Mouse (Mus musculus): ENCODE data around the gene Trim28.

Trim28 gene

GRCm38 (mm10) chr7:13033451-13034147 is 34.7 kb downstream of the Trim28 start:
- DNase-seq (ENCODE audit: low read depth, low spot score): no peak

DNA sequence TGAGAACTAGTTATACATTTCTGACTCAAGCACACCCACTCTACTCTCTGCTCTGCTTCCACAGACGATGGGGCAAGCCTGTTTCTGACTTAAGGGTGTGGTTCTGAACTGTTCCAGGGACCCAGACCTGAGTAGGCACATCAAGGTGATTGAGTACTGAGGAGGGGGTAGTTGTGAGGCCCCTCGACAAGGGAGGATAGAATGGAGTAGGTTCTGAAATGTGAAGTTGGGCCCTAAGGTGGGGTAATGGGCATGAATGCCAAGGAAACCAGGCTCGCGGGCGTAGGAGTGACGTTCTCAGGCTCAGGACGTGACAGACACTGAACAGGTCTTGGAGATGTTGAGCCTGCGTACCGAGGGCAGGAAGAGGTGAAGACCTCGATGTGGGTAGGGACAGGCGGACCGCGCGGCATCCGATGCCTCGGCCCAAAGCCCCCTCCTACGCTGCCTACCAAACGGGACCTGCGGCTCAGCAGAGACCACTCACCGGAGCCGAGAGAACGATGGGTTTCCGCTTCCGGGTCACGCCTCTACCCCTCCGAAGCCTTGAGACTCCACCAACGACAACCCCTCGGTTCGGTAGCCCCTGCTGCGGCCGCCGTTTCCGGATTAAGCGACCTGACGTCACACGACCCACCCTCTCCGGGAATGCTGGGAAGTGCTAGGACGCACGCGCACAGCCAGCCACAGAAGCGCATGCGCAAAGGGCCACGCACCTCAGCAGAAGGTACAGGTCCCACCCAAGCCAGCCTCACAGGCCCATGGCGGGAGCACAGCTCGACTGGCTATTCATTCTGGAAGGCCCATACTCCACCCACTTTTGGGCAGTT is 35.4 kb downstream of the Trim28 start, which contains the start of gene Chmp2a:
Gene Chmp2a (minus strand): TSS at position 660 of the 830 bp plus-strand sequence.
- peak; percentile 92 for DNase-seq (ENCODE audit: low read depth, low spot score)

DNA sequence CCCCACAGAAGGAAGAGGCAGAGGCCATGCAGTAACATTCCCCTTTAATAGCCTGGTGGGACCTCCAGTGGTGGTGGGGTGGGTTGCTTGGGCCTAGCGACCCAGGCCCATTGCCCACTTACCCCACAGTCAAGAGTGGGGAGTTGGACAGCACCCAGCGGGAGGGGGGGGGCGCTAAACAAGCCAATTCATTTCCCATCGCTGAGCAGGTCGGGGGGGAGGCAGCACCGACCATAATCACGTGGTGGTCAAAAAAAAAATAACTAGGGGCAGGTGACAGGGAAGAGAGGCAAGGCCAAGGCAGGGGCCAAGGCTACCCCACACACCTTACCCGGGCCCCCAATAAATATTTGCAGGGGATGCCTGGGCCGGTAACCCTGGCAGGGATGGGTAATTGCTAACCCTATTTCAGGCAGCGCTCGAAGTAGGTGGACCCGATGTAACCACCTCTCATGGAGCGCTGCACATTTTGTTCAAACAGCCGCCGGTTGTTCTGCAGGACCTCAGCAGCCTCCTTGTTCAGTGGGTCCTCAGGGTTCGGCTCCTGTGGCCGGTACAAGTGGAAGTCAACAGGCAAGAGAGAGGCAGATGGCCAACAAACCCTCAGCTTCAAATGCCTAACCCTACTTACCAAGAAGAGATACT is 36.4 kb downstream of the Trim28 start:
- DNase-seq (ENCODE audit: low read depth, low spot score): no peak

- DNase-seq (ENCODE audit: low read depth, low spot score): no peak
These were observed 37.9 kb downstream of the Trim28 start for GRCm38 (mm10) chr7:13036806-13037205.

DNA sequence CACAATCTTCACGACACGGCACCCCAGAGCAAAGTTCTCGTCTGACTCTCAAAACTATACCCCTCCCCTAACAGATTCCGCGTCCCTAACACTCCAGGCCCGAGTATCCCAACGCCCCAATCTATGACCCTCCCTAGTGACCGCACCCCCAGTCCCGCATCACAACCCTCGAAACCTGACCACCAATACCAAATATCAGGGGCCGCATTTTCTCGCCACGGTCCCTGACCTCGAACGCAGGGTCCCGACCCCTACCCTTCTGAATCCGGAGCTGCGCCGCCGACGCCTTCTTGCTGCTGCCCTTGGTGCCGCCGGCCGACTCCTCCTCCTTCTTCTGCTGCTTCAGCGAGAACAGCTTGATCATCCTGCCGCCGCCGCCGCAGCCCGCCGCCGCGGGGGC is 38.5 kb downstream of the Trim28 start:
- no peak for DNase-seq (ENCODE audit: low read depth, low spot score)

DNA sequence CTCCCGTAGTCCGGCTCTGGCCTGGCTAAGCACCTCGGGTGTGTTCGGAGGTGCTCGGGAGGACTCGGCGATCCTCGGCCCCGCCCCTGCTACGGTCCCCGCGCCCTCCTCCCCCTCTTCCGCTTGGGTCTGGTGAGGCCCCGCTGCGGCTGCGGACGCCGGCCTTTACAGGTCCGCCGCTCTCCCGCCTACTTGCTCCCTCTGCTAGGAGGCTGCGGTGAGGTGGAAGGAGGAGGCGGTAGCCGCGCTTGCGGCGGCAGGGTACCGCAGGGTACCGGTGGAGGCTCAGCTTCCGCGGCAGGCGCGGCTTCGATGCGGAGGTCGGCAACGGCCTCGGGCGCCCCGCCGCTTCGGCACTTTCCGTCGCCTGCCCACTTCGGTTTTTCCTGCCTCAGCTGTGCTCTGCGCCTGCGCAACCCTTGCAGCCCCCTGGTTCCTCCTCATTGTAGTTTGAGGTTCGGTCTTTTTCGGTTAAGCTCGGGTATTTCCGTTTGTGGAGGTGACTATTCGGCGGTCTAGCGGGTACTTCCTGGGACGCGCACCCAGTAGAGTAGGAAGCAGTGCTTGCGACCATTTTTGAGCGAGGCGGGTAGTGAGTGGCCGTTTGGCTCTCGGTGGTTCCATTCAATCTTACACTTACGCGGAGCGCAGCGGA is 39.1 kb downstream of the Trim28 start, which contains the start of gene Ube2m:
Gene Ube2m (minus strand): TSS at position 375 of the 655 bp plus-strand sequence.
- DNase-seq (ENCODE audit: low read depth, low spot score): peak; percentile 86

GRCm38 (mm10) chr7:13038621-13039169 is 39.8 kb downstream of the Trim28 start:
- DNase-seq (ENCODE audit: low read depth, low spot score): no peak

GRCm38 (mm10) chr7:13039181-13039580 is 40.3 kb downstream of the Trim28 start:
- DNase-seq (ENCODE audit: low read depth, low spot score): no peak

- no peak for DNase-seq (ENCODE audit: low read depth, low spot score)
These were observed 42.3 kb downstream of the Trim28 start for GRCm38 (mm10) chr7:13041256-13041655.

GRCm38 (mm10) chr7:13042511-13042910 is 43.6 kb downstream of the Trim28 start:
- no peak for DNase-seq (ENCODE audit: low read depth, low spot score)

GRCm38 (mm10) chr7:13043120-13043444 is 44.2 kb downstream of the Trim28 start:
- no peak for DNase-seq (ENCODE audit: low read depth, low spot score)

DNA sequence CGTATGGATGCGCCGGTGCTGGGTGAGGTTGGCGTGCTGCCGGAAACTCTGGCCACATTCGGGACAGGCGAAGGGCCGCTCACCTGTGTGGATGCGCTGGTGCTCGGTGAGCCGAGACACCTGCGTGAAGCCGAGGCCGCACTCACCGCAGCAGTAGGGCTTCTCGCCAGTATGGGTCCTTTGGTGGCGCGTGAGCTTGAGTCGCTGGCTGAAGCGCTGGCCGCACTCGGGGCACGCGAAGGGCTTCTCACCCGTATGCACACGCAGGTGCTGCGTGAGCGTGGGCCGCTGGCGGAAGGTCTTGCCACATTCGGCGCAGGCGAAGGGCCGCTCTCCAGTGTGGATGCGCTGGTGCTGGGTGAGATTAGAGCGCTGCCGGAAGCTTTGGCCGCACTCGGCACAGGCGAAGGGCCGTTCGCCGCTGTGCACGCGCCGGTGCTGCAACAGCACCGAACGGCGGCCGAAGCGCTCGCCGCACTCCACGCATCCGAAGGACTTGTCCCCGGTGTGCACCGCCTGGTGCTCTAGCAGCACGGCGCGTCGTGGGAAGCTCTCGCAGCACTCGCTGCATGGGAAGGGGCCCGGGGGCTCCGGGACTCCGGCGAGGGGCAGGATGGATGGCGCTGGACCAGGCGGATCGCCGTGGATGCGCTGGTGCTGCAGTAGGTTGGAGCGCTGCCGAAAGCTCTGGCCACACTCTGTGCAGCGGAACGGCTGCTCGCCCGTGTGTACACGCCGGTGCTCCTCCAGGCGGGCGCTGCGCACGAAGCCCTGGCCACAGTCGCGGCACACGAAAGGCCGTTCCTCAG is 44.7 kb downstream of the Trim28 start:
- no peak for DNase-seq (ENCODE audit: low read depth, low spot score)

GRCm38 (mm10) chr7:13044254-13044625 is 45.3 kb downstream of the Trim28 start:
- no peak for DNase-seq (ENCODE audit: low read depth, low spot score)

GRCm38 (mm10) chr7:13046084-13046483 is 47.2 kb downstream of the Trim28 start:
- DNase-seq (ENCODE audit: low read depth, low spot score): no peak

DNA sequence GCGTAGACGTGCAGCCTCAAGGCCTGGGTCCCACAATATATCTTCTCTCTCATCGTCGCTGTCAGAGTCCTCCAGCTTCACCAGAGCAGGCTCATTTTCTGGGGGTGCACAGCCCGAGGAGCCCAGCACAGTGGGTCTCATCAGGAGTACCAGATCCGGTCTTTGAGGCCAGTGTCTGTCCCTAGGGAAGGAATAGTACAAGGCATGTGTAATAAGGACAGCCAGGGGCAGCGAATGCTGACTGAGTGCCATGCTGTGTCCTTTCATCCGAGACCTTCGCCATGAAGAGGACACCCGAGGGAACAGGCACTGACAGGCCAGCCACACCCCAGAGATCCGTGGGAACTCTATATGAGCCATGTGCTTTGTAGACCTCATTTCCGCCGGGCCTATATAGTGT is 54.1 kb downstream of the Trim28 start:
- DNase-seq (ENCODE audit: low read depth, low spot score): no peak

- DNase-seq (ENCODE audit: low read depth, low spot score): no peak
These were observed 54.6 kb downstream of the Trim28 start for GRCm38 (mm10) chr7:13053501-13053900.

DNA sequence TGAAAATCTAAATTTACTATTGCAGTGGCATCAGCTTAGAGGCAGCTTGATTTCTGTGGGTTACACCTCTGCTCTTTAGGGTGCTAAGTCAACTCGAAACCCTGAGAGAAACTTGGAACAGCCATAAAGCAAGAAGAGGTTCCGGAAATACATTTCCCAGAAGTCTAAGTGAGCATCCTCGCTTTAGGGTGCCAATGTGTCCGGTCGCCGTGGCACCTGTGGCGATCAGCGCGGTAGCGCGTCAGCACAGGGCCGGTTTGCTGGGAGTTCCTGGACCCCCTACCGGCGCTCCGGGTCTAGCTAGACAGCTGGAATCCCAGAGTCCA is 55.0 kb downstream of the Trim28 start:
- no peak for DNase-seq (ENCODE audit: low read depth, low spot score)

- peak; percentile 90 for DNase-seq (ENCODE audit: low read depth, low spot score)
These were observed 55.5 kb downstream of the Trim28 start, which contains the start of gene Mzf1 for GRCm38 (mm10) chr7:13054287-13055010. Gene Mzf1 (minus strand): TSS chr7:13054764.

- DNase-seq (ENCODE audit: low read depth, low spot score): no peak
These were observed 58.2 kb downstream of the Trim28 start for GRCm38 (mm10) chr7:13056913-13057700.
